Mouse (Mus musculus) megakaryocyte, embryonic 14.5 days (primary cell): Measurements from ENCODE around the gene Tmem138.

Experiments
- FLI1 ChIP-seq: IDR thresholded peaks from 2 replicates; pipeline ENCODE4 v1.6.1; 2012; ENCODE audit warnings: low read length, inconsistent platforms, mixed read lengths
- GATA1 ChIP-seq: IDR thresholded peaks from 3 replicates; pipeline ENCODE4 v1.6.1; 2012; ENCODE audit warnings: mixed read lengths, low read length, inconsistent platforms, borderline replicate concordance

- TF ChIP-seq GATA1 (no peak), FLI1 (no peak)
Measured at GRCm38 (mm10) chr19:10580102-10580501, 2.9 kb upstream of the Tmem138 start.
